Mouse (Mus musculus): Measurements from ENCODE around the gene Rptor. TPM values are rescaled to one million over a fixed set of nuclear protein-coding genes. Genes with fewer than 3 reads are reported as not detected.

Gene Rptor
- polyA plus RNA-seq, 1 experiment from 2014 or later = 15.7 TPM

- Histone ChIP-seq H3K36me3 (replicated peaks) (peaks cover 22% of the 10 kb centered on the region), H3K27ac (replicated peaks) (no peak overlapping the region), H3K27me3 (replicated peaks; ENCODE audit: low read depth, poor library complexity, severe bottlenecking) (no peaks in the 10 kb centered on the region), H3K9me3 (no peaks in the 10 kb centered on the region), H3K4me1 (0 out of 2 replicates have a peak, but pooled peaks cover 7% of the 10 kb centered on the region), H3K4me3 (no peak overlapping the region)
- 91% methylated on average over 3 of the region's 3 CpGs for WGBS
- no peak for DNase-seq (ENCODE audit: low spot score)
Observed at GRCm38 (mm10) chr11:119612179-119612578, 9.5 kb downstream of the Rptor start.

- Histone ChIP-seq H3K27ac (replicated peaks) (no peak overlapping the region), H3K36me3 (replicated peaks) (no peaks in the 10 kb centered on the region), H3K9me3 (no peaks in the 10 kb centered on the region), H3K4me3 (no peak overlapping the region), H3K4me1 (peaks cover 7% of the 10 kb centered on the region; the same call in 1 of the 2 replicates), H3K27me3 (replicated peaks; ENCODE audit: low read depth, poor library complexity, severe bottlenecking) (no peaks in the 10 kb centered on the region)
- 89% methylated on average over 7 of the region's 7 CpGs for WGBS
- DNase-seq (ENCODE audit: low spot score) = no peak
Observed at GRCm38 (mm10) chr11:119615087-119615486, 12.4 kb downstream of the Rptor start.

GRCm38 (mm10) chr11:119618763-119619162, 16.1 kb downstream of the Rptor start:
- Histone ChIP-seq H3K4me1 (peaks cover 34% of the 10 kb centered on the region), H3K36me3 (replicated peaks) (no peaks in the 10 kb centered on the region), H3K27ac (replicated peaks) (no peak overlapping the region), H3K27me3 (replicated peaks; ENCODE audit: low read depth, poor library complexity, severe bottlenecking) (no peaks in the 10 kb centered on the region), H3K9me3 (no peaks in the 10 kb centered on the region), H3K4me3 (no peak overlapping the region)
- 55% methylated on average over 5 of the region's 5 CpGs for whole genome bisulfite sequencing
- peak; percentile 60 for DNase-seq (ENCODE audit: low spot score)

- 0 out of 2 replicates have a peak, but pooled peaks cover 2% of the 10 kb centered on the region for H3K36me3 ChIP-seq (replicated peaks)
- WGBS = 51% methylated on average over 3 of the region's 3 CpGs
- DNase-seq (ENCODE audit: low spot score) = peak; percentile 47
- H3K27ac ChIP-seq (replicated peaks) = no peak overlapping the region
- no peak overlapping the region for H3K4me3 ChIP-seq
- peaks cover 42% of the 10 kb centered on the region for H3K4me1 ChIP-seq
- no peaks in the 10 kb centered on the region for H3K27me3 ChIP-seq (replicated peaks; ENCODE audit: low read depth, poor library complexity, severe bottlenecking)
- no peaks in the 10 kb centered on the region for H3K9me3 ChIP-seq
Observed at GRCm38 (mm10) chr11:119621266-119621665, 18.6 kb downstream of the Rptor start.

GRCm38 (mm10) chr11:119623800-119624199, 21.1 kb downstream of the Rptor start:
- Histone ChIP-seq H3K9me3 (no peaks in the 10 kb centered on the region), H3K4me1 (peaks cover 39% of the 10 kb centered on the region), H3K27me3 (replicated peaks; ENCODE audit: low read depth, poor library complexity, severe bottlenecking) (no peaks in the 10 kb centered on the region), H3K4me3 (no peak overlapping the region), H3K36me3 (replicated peaks) (peaks cover 9% of the 10 kb centered on the region), H3K27ac (replicated peaks) (no peak overlapping the region)
- WGBS = 85% methylated on average over 8 of the region's 8 CpGs
- DNase-seq (ENCODE audit: low spot score) = no peak

- Histone ChIP-seq H3K27ac (replicated peaks) (no peak overlapping the region), H3K4me3 (no peak overlapping the region), H3K9me3 (no peaks in the 10 kb centered on the region), H3K27me3 (replicated peaks; ENCODE audit: low read depth, poor library complexity, severe bottlenecking) (no peaks in the 10 kb centered on the region), H3K36me3 (replicated peaks) (peaks cover 9% of the 10 kb centered on the region), H3K4me1 (peaks cover 39% of the 10 kb centered on the region)
- WGBS = 81% methylated on average over 4 of the region's 4 CpGs
- no peak for DNase-seq (ENCODE audit: low spot score)
Observed at GRCm38 (mm10) chr11:119624401-119624800, 21.7 kb downstream of the Rptor start.

- Histone ChIP-seq H3K36me3 (replicated peaks) (peaks cover 9% of the 10 kb centered on the region), H3K4me1 (peaks cover 39% of the 10 kb centered on the region), H3K27me3 (replicated peaks; ENCODE audit: low read depth, poor library complexity, severe bottlenecking) (no peaks in the 10 kb centered on the region), H3K4me3 (no peak overlapping the region), H3K27ac (replicated peaks) (no peak overlapping the region), H3K9me3 (no peaks in the 10 kb centered on the region)
- no peak for DNase-seq (ENCODE audit: low spot score)
- 71% methylated on average over 3 of the region's 3 CpGs for WGBS
Observed at GRCm38 (mm10) chr11:119624955-119625354, 22.2 kb downstream of the Rptor start.

GRCm38 (mm10) chr11:119625476-119625875, 22.8 kb downstream of the Rptor start:
- no peaks in the 10 kb centered on the region for H3K9me3 ChIP-seq
- H3K27me3 ChIP-seq (replicated peaks; ENCODE audit: low read depth, poor library complexity, severe bottlenecking) = no peaks in the 10 kb centered on the region
- peaks cover 9% of the 10 kb centered on the region for H3K36me3 ChIP-seq (replicated peaks)
- WGBS = 83% methylated on average over 6 of the region's 6 CpGs
- no peak for DNase-seq (ENCODE audit: low spot score)
- no peak overlapping the region for H3K4me3 ChIP-seq
- no peak overlapping the region for H3K27ac ChIP-seq (replicated peaks)
- peaks cover 37% of the 10 kb centered on the region for H3K4me1 ChIP-seq

GRCm38 (mm10) chr11:119625943-119626342, 23.2 kb downstream of the Rptor start:
- WGBS = 92% methylated on average over 6 of the region's 6 CpGs
- H3K27ac ChIP-seq (replicated peaks) = no peak overlapping the region

GRCm38 (mm10) chr11:119627243-119627642, 24.5 kb downstream of the Rptor start:
- Histone ChIP-seq H3K4me3 (no peak overlapping the region), H3K27me3 (replicated peaks; ENCODE audit: low read depth, poor library complexity, severe bottlenecking) (no peaks in the 10 kb centered on the region), H3K27ac (replicated peaks) (no peak overlapping the region), H3K36me3 (replicated peaks) (peaks cover 9% of the 10 kb centered on the region), H3K9me3 (no peaks in the 10 kb centered on the region), H3K4me1 (peaks cover 30% of the 10 kb centered on the region)
- no peak for DNase-seq (ENCODE audit: low spot score)
- 65% methylated on average over 3 of the region's 3 CpGs for WGBS

More at GRCm38 (mm10) chr11:119625943-119626342, 23.2 kb downstream of the Rptor start:
- Histone ChIP-seq H3K4me1 (peaks cover 37% of the 10 kb centered on the region), H3K9me3 (no peaks in the 10 kb centered on the region), H3K27me3 (replicated peaks; ENCODE audit: low read depth, poor library complexity, severe bottlenecking) (no peaks in the 10 kb centered on the region), H3K4me3 (no peak overlapping the region), H3K36me3 (replicated peaks) (peaks cover 9% of the 10 kb centered on the region)
- DNase-seq (ENCODE audit: low spot score) = no peak

- Histone ChIP-seq H3K4me1 (peaks cover 25% of the 10 kb centered on the region), H3K4me3 (no peak overlapping the region), H3K27me3 (replicated peaks; ENCODE audit: low read depth, poor library complexity, severe bottlenecking) (no peaks in the 10 kb centered on the region), H3K9me3 (no peaks in the 10 kb centered on the region), H3K27ac (replicated peaks) (no peak overlapping the region), H3K36me3 (replicated peaks) (peaks cover 9% of the 10 kb centered on the region)
- no peak for DNase-seq (ENCODE audit: low spot score)
- WGBS = 87% methylated on average over 3 of the region's 3 CpGs
Observed at GRCm38 (mm10) chr11:119629072-119629471, 26.4 kb downstream of the Rptor start.

- 77% methylated on average over 5 of the region's 5 CpGs for WGBS
- peaks cover 9% of the 10 kb centered on the region for H3K36me3 ChIP-seq (replicated peaks)
- peaks cover 16% of the 10 kb centered on the region for H3K4me1 ChIP-seq
- no peaks in the 10 kb centered on the region for H3K9me3 ChIP-seq
- no peaks in the 10 kb centered on the region for H3K27me3 ChIP-seq (replicated peaks; ENCODE audit: low read depth, poor library complexity, severe bottlenecking)
- no peak for DNase-seq (ENCODE audit: low spot score)
- no peak overlapping the region for H3K27ac ChIP-seq (replicated peaks)
- H3K4me3 ChIP-seq = no peak overlapping the region
Observed at GRCm38 (mm10) chr11:119630329-119630728, 27.6 kb downstream of the Rptor start.

- Histone ChIP-seq H3K27ac (replicated peaks) (no peak overlapping the region), H3K4me1 (peaks cover 14% of the 10 kb centered on the region), H3K27me3 (replicated peaks; ENCODE audit: low read depth, poor library complexity, severe bottlenecking) (no peaks in the 10 kb centered on the region), H3K36me3 (replicated peaks) (peaks cover 6% of the 10 kb centered on the region), H3K9me3 (no peaks in the 10 kb centered on the region), H3K4me3 (no peak overlapping the region)
- DNase-seq (ENCODE audit: low spot score) = no peak
- WGBS = 49% methylated on average over 3 of the region's 3 CpGs
Observed at GRCm38 (mm10) chr11:119631222-119631870, 28.6 kb downstream of the Rptor start.
